Mouse (Mus musculus) CD4-positive, CD25-positive, alpha-beta regulatory T cell, adult 2 months (primary cell): Measurements from ENCODE around the gene Acss1.

ENCODE experiments used
- DNase-seq: peaks from one replicate; pipeline ENCODE4 v3.0.0-alpha.2; 2012; ENCODE audit warnings: low read depth, low spot score

Gene Acss1

GRCm38 (mm10) chr2:150667820-150668766, at the start of gene Acss1:
Acss1 (minus strand) TSS chr2:150668500.
- DNase-seq = peak; percentile 71

DNA sequence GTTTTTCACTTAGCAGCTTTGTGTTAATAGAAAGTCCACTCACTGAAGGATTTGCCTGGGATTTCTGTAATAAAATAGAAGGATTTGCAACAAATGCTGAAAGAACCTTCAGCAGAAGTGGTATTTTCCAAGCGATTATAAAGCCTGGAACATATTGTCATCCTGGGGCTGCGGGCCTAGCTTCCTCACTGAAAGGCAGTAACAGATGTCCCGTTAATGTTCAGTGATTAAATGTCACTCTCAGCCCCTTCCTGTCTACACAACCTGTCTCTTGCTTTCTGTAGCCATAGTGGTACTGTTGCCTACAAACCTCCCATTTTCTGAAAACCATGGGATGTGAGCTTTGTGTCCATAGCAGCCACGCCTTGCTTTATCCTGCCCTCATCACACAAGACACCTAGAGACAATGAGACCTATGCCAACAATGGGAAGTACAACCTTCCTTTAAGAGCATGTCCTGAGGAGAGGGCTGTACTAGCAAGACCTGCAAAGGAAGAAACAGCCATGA, 43.9 kb upstream of the Acss1 start:
- DNase-seq = no peak

- no peak for DNase-seq
Measured at GRCm38 (mm10) chr2:150691481-150692170, 23.3 kb upstream of the Acss1 start.

DNA sequence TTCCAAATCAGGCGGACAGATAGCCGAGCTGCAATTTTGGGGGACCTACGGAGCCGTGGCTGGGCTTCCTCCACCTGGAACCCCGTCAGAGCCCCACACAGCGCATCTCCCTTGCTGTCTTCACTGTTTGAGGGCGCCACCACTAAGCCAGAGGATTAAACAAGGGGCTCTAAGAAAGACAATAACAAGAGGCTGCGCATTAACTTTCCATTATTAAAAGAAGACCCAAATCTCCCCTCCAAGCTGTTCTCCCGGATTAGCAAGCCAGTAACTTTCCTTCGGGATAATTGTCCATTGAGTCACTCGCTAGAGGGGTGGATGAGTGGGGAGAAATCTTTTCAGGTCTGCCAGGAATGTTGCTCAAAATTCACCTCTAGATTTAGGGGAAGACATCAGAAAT, 21.9 kb upstream of the Acss1 start:
- DNase-seq = no peak

- DNase-seq = no peak
Measured at GRCm38 (mm10) chr2:150689223-150689800, 21.0 kb upstream of the Acss1 start, which contains the start of gene Vsx1. Vsx1 (minus strand) TSS chr2:150689360.

DNA sequence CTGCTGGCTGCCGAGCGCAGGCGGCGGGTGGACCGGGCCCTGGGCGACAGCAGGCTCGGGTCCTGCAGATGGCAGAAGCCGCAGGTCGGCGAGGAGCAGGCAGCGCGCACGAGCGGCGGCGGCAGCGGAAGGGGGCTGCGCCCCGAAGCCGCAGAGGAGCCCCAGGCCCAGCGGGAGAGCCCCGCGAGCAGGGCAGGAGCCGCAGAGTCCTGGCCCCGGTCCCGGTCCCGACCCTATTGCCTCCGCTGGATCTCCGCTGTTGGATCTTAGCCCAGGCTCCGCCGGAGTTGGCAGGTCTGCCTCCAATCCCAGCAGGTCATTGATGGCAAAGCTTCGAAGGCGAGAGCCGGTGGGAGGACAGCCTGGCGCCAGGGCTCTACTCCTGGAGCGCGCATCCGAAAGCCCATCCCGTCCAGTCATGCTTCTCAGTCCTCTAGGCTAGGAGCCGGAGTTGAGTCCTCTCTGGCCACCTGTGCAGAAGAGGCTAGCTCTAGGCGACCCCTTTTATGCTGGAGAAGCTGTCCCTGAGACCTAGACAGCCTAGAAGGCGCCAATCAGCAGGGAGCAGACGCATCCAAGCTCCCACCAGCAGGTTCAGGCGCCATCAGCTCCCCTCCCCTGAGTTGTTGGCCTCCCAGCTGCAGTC, 20.4 kb upstream of the Acss1 start:
- DNase-seq = no peak

DNA sequence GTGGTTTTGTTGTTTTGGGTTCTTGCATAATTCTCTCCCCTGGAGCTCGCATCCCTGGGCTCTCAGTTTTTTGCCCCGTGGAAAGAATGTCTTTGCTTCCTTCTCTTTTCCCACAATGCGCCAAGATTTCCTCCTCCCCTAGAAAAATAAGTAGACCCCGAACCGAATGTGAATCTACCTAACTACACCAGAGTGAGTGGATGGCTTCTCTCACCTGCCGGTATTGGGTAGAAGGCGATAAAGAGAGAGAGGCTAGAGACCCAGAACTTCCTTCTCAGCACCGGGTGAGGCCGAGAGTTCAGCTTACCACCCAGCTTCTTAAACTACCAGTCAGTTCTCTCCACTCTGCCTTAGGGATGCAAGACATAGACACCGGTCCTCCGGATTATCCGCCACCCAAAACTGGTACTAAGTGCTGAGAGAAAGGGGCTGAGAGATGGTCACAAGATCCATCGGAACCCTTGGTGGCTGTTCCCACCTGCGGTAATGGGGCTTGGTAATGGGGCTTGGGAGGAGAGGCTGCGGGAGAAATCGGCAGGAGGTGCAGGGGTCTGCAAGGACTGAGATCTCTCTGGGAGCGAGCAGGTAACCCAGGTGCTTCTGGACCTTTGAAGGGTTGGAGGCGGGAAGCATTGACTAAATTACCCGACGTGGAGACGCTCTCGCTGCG, 19.7 kb upstream of the Acss1 start:
- DNase-seq = no peak

GRCm38 (mm10) chr2:150685389-150685788, 17.1 kb upstream of the Acss1 start:
- no peak for DNase-seq

DNA sequence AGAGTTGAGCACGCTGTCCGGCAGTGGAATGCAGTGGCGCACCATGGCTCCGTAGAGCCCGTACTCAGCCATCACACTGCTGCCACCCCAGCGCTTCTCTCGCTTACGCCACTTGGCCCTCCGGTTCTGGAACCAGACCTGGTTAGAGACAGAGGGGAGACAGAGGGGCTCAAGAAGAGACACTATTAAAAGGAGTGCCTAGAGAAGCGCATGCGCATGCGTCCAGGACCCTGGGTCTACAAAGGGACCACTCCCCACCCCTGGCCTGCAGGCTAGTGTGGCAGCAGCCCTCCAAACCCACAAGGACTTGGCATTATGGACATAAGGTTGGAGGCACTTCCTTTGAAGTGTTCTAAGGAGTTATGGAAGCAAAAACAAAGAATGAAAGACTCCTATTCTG, 16.2 kb upstream of the Acss1 start:
- DNase-seq = no peak

DNA sequence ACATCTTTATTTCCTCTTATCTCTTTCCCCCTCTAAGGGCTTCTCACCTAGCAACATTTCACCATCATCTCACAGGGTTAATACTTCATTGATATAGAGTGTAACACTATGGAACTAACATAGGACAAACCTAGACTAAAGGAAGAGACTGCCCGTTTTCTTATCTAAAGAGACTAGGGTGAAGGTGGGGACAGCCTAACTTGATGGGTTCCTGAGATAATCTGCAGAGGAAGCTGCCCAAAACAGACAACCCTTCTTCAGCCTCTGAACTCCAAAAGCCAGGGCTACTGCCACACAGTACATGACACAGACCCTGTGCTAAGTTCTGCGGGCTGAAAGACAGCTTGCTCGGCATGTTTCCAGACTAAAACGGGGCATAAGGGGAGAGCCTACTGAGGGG, 13.3 kb upstream of the Acss1 start:
- no peak for DNase-seq

DNA sequence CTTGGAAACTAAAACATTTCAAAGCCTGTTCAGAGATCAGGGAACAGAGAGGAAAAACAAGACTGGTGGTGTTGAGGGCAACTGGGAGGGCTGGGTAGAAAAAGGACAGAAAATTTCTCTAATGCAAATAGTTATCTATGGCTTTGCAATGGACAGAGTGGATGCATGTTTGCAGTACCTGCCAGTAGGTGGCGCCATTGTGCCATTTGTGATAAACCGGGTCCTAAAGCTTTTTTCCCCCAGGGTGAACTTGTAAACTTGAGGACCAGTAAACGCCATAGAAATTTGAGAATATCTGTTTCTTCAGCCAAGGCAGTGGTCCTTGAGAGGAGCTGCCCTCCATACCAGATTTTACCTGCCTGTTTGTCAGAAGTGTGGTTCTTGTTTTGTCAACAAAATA, 10.1 kb upstream of the Acss1 start:
- peak; percentile 87 for DNase-seq

GRCm38 (mm10) chr2:150675525-150675924, 7.2 kb upstream of the Acss1 start:
- DNase-seq = peak; percentile 53

- peak; percentile 84 for DNase-seq
Measured at GRCm38 (mm10) chr2:150674900-150675299, 6.6 kb upstream of the Acss1 start.

GRCm38 (mm10) chr2:150673929-150674328, 5.6 kb upstream of the Acss1 start:
- no peak for DNase-seq

GRCm38 (mm10) chr2:150671609-150672290, 3.5 kb upstream of the Acss1 start:
- DNase-seq = no peak

- no peak for DNase-seq
Measured at GRCm38 (mm10) chr2:150670926-150671325, 2.6 kb upstream of the Acss1 start.

- no peak for DNase-seq
Measured at GRCm38 (mm10) chr2:150669454-150670045, 1.2 kb upstream of the Acss1 start.

DNA sequence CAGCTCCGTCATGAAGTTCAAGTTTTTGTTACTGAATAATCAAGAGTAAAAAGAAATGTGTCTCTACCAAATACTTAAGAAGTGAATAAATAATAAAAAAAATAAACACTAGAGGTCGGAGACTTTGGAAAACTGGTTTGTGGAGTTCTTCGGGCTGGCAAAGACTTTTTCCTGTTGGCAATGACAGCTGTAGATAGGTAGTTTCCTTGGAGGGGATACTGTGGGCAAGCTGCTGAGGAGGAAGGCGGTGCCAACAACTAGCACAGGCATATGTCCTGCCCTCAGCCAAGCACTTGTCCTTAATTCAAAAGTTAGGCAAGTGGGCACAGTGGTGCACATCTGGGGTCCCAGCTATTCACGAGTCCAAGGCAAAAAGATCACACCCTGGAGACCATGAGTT, 656 bp upstream of the Acss1 start:
- no peak for DNase-seq

GRCm38 (mm10) chr2:150667065-150667819, 1.1 kb downstream of the Acss1 start:
- peak; percentile 82 for DNase-seq
